ENCODE assay signal across 1 mouse cellular context in the genomic region with DNA sequence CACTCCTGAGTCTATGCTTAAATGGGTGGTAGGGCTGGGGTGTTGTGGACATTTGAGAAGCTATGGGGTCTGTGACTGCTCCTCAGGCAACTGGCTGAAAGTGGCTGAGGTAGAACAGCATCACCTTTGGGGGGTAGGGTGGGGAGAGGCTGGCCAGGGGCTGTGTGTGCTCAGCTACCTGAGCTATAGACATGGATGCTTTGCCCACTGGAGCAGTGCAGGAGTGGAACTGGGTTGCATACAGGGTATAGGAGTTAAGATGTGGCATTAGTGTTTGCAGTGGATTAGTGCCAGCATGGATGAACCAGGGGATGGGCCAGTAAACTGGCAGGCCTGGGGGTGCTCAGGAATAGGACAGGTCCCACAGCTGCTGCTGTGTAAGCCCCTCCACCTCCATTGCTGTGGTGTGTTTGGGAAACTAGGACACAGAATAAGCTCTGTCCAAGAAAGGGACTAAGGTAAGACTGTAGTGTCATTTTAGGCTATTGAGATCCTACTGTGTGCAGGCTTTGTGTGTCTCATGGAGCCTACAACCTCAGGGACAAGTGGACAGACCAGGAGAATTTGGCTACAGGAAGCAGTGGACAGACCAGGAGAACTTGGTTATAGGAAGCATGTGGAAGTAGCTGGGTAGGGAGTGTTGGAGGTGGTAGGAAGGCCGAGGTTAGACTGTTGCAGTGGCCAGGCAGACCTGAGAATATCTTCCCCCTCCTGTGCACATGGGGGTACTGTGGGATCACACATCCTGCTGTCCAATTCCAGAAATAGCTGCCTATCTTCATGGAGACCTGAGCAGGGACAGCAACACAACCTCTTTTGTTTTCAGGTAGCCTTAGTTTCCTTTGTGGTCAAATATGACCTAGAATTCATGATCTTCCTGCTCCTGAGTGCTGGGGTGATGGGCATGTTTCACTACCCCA.
A peak's percentile ranks its signal among the peaks of the same experiment; 100 is the strongest.
TF ChIP-seq lines count a peak whose summit lies in the region.

No protein-coding gene starts in this region.

TF ChIP-seq in MEL, 35 proteins besides CTCF, POLR2A, EP300 and RAD21:
- no peak for TF ChIP-seq NRF1 (IDR thresholded peaks at IDR 0.05; ENCODE audit: insufficient read depth, low read depth, low read length, poor library complexity, severe bottlenecking)
- TF ChIP-seq ZKSCAN1 (IDR thresholded peaks at IDR 0.05; ENCODE audit: low read depth, low read length): peak; percentile 86
- TF ChIP-seq TAL1 (IDR thresholded peaks at IDR 0.05; ENCODE audit: low read length): no peak
- no peak for TF ChIP-seq CHD1 (IDR thresholded peaks at IDR 0.05; ENCODE audit: low read depth, low read length)
- TF ChIP-seq ZMIZ1 (IDR thresholded peaks at IDR 0.05; ENCODE audit: low read depth, low read length): peak; percentile 63
- TF ChIP-seq POLR2AphosphoS2 (IDR thresholded peaks at IDR 0.05; ENCODE audit: low read length): peak; percentile 89
